Mouse (Mus musculus) CH12.LX (cell line): Measurements from ENCODE around the gene Lif.

ENCODE experiments used
- CTCF ChIP-seq, 2 experiments: IDR thresholded peaks in 1 of 2; conservative IDR thresholded peaks in 1 of 2; 2 replicates each; pipeline ENCODE4 v1.5.1; 2011 to 2012; ENCODE audit warnings: low read depth in 2 of 2, low read length in 2 of 2, improper control_type of control experiment in 1 of 2, inconsistent platforms in 1 of 2, mild to moderate bottlenecking in 1 of 2, moderate library complexity in 1 of 2
- E2F4 ChIP-seq: IDR thresholded peaks from 2 replicates; pipeline ENCODE4 v1.6.1; 2011; ENCODE audit warnings: low read depth, low read length, improper control_type of control experiment; ENCODE audit not compliant: insufficient replicate concordance
- EP300 ChIP-seq: IDR thresholded peaks from 2 replicates; pipeline ENCODE4 v1.6.1; 2011; ENCODE audit warnings: low read length, improper control_type of control experiment
- ETS1 ChIP-seq: conservative IDR thresholded peaks from 2 replicates; pipeline ENCODE4 v1.6.1; 2012; ENCODE audit warnings: low read depth, mild to moderate bottlenecking, inconsistent platforms, low read length, improper control_type of control experiment, moderate library complexity
- MAX ChIP-seq: IDR thresholded peaks from 2 replicates; pipeline ENCODE4 v1.6.1; 2011; ENCODE audit warnings: low read length, improper control_type of control experiment
- NRF1 ChIP-seq: IDR thresholded peaks from 2 replicates; pipeline ENCODE4 v1.6.1; 2014; ENCODE audit warnings: low read depth, mild to moderate bottlenecking, inconsistent platforms, low read length, improper control_type of control experiment, moderate library complexity
- POLR2A ChIP-seq: IDR thresholded peaks from 2 replicates; pipeline ENCODE4 v1.6.1; 2011; ENCODE audit warnings: low read depth, mild to moderate bottlenecking, improper control_type of control experiment, low read length
- USF1 ChIP-seq: IDR thresholded peaks from 2 replicates; pipeline ENCODE4 v1.6.1; 2014; ENCODE audit warnings: low read depth, mild to moderate bottlenecking, inconsistent platforms, low read length, improper control_type of control experiment
- ZMIZ1 ChIP-seq: IDR thresholded peaks from 2 replicates; pipeline ENCODE4 v1.6.1; 2012; ENCODE audit warnings: low read depth, mild to moderate bottlenecking, inconsistent platforms, low read length, improper control_type of control experiment

GRCm38 (mm10) chr11:4271544-4271943 is 14.2 kb downstream of the Lif start:
- no peak for TF ChIP-seq NRF1
- no peak for TF ChIP-seq POLR2A
- no peak for TF ChIP-seq E2F4
- no peak for TF ChIP-seq ZMIZ1
- TF ChIP-seq MAX, result no peak
- TF ChIP-seq EP300, result no peak
- no peak for TF ChIP-seq USF1
- TF ChIP-seq CTCF (conservative IDR thresholded peaks at IDR 0.05 in 1 of 2, IDR thresholded peaks at IDR 0.05 in 1 of 2; ENCODE audit: low read depth in 2 of 2, low read length in 2 of 2), result no peak
- no peak for TF ChIP-seq ETS1
